Mouse (Mus musculus): ENCODE data around the gene Vars.
"Not testable (repeated sequence)": the region's sequence is repeated elsewhere in the genome, so short reads cannot be mapped to it uniquely, and the experiment has no call there.

Gene Vars

DNA sequence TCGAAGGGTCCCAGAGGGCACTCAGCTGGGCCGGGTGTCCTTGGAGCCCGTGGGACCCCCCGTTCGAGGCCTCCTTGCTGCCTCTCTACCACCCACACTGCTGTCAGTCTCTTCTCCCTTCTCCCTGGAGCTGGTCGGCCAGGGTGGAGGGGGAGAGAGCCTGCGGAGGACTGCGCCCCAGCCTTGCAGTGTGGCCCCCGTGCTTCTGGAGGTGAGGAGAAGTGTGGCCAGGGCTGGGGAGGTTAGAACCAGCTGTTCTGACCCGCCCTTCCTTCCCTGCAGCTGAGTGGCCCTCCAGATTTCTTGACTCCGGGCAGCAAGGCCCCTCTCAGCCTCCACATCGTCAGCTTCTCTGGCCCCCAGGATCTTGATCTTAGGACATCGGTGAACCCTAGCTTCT lies 23.5 kb downstream of the Vars start:
- DNase-seq (ENCODE audit: low read depth): no peak

DNA sequence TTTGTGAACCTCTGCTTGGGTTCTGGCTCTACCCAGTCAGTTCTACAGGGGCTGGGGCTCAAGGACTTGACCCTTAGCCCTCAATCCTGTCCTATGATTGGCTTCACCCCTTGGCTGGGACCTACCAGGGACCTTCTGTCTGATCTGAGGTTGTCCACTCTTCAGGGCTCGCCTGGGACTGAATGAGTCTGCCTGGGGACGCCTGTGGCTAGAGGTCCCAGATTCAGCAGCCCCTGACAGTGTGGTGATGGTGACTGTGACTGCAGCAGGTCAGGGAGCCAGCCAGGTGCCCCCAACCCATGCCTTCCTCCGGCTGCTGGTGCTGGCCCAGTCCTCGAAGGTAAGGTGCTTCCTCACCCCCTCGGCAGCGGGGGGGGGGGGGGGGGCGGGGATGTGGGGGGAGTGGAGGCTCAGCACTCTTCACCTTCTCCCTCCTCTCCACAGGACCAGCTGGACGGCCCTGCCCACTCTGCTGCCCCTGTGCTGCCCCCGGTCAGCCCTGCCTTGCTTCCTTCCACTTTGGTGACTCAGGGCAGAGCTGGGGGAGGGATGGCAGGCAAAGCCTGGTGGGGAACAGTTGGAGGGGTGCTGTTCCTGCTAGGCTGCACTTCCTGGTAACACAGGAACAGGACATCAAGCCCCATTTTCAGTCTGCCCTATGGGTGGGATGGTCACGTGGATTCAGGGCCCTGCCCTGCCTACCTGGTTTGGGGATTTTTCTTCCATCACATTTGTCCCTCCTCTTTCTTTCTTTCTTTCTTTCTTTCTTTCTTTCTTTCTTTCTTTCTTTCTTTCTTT lies 24.1 kb downstream of the Vars start:
- DNase-seq (ENCODE audit: low read depth): no peak

DNA sequence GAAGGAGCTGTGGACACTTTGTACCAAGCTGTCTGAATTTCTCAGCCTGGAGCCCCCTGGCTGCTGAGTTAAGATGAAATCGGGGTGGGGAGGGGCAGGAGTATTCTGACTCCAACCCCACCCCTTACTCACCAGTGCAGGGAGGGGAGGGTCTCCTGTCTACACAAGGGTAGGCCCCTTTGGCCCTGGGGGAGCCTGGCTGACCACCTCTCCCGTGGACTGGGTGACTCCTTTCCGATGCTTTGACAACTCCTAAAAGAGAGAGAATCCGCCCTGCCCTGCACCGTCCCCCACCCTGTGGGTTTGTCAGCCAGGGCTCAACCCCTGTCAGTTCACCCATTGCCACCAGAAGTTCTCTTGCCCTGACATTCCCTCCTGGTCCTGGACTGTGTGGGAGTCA lies 25.4 kb downstream of the Vars start:
- DNase-seq (ENCODE audit: low read depth): no peak

DNA sequence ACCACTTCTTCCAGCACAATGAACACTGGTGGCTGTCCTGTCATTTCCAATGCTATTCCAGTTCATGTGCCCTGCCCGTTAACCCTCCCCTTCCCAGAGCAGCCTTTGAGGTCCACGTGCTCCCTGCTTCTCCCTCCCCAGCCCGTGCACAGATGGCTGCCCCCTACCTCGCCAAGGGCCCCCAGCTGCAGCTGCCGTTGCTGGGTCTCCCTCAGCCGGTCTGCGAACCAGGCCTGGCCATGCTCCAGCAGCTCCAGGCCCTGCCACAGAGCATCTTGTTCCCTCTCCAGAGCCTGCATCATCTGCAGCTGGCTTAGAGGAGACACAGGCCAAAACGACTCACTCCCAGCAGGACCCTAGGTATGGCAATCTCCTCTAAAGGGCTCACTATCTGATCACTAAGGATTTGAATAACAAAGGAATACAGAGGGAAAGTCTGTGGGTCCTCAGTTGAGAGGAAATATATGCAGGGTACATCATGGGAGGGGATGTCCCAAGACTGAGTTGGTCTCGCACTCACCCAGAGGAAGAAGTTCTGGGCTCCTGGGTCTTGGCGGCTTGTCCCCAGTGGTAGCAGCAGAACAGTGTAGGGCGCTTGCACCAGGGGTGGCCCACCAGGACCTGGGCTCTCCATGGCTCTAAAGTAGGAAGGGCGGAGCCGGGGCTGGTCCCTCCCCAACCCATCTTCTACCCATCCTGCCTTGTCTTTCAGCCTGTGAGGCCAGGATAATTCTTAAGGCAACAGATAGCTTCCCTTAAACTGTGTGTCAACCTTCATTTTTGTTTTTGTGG lies 26.7 kb downstream of the Vars start, which contains the start of gene Sapcd1:
Sapcd1 (minus strand) TSS at position 740 of the 792 bp plus-strand sequence.
- DNase-seq (ENCODE audit: low read depth): no peak

DNA sequence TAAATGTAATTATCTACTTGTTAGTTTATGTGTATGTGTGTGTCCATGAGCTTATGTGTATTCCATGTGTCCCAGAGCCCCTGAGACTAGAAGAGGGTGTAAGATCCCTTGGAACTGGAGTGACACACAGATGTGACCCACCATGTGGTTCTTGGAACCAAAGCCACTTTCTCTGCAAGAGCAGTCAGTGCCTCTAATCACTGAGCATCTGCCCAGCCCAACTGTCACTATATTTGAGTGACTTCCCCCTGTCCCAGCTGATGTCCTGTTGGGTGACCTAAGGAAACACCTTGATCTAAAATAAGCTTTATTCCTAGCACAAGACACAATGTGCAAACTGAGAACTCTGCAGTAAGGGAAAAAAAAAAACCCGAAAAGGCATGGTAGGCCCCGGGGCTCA lies 27.5 kb downstream of the Vars start:
- DNase-seq (ENCODE audit: low read depth): no peak

DNA sequence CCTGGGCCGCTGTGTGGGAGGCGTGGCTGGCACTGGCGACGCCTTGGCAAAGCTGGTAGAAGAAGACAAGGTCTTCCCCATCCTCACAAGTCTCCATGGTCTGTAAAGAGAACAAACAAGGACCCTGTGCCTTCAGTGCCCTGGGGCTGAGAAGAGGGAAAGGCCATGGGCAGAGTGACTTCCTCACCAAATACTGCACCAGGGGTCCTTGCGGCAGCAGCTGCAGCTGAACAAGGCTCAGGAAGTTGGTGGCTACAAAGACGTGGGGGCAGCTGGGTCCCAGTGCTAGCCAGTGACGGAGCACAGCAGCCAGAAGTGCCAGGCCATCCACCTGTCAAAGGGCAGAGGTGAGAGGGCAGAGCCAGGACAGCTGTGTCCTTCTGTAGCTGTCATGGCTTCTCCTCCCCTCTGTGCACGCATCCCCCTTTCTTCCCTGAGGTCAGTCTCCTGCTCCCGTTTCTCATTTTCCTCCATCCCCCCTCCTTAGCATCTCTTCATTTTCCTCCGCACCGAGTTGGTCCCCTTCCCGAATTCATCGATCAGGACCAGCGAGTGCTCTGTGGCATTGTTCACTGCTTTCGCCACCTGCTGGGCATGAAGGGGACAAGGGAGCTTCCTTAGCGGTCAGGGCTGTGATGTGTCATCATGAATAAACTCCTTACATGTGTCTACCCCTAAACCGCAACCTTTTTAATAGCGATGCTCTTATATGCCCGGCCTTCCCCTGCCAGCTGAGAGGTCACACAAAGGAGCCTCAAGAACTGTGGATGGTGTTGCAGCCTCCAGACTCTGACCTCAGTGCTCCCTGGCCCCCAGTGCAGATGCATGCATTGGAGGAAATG lies 29.1 kb downstream of the Vars start:
- no peak for DNase-seq (ENCODE audit: low read depth)

DNA sequence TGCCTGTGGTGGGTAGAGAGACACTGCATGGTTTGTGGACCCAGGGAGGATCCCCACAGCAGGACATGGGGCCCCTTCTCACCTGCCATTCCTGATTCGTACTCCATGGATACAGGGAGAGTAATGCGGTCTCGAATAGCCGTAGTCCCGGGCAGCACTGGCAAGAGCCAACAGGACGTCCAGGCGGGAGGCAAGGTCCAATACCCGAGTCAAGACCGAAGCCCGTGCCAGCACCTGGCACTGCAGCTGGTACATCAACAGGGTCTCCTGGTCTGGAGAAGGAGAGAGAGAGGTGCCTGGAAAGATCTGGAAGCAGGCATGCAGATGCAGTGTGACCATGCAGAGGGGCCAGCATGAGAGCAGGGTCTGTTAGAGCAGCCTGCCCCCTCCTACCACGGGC lies 30.5 kb downstream of the Vars start:
- DNase-seq (ENCODE audit: low read depth): no peak

DNA sequence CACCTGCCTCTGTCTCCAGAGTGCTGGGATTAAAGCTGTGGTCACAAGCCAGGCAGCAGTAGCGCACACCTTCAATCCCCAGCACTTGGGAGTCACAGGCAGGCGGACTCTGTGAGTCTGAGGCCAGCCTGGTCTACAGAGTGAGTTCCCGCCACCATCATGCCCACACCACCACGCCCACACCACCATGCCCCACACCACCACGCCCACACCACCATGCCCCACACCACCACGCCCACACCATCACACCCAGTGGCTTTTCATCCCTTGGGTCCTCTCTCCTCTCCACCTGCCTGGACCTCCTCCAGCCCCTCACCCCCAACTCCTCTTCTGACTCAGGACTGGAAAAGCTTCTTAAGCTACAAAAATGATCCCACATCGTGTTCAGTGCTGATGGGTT lies 31.1 kb downstream of the Vars start:
- no peak for DNase-seq (ENCODE audit: low read depth)

DNA sequence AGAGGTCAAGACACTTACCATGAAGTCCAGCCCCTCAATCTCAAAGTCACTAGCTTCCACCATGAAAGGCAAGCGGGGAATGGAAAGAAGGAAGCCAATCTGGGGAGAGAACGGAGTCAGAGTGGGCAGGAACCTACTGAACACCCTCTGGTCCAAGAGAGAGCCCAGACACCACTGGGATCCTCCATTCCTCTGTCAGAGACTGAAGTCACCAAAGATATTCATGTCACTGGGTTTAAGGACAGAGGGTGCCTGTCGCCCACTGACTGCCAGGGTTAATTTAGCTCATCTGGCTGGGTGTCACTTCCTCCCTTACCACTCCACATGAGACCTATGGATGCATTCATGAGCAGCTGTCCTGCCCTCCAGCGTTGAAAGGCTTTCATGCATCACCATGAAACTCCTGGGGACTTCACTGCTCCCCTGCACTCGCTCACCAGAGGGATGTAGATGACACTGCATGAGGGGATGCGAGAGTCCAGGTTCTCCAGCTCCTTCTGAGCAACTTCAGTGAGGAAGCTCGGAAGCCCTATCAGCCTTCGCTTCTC lies 31.6 kb downstream of the Vars start:
- no peak for DNase-seq (ENCODE audit: low read depth)

DNA sequence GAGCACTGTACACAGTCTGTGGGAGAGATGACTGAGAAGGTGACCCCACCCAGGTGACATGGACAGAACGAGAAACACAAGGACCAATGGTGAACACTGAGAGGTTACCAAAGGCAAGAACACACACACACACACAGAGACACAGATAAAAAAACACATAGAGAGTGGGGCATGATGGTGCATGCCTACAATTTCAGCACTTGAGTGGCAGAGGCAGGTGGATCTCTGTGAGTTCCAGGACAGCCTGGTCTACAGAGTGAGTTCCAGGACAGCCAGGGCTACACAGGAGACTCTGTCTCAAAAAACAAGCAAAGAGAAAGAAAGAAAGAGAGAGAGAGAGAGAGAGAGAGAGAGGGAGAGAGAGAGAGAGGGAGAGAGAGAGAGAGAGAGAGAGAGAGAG lies 32.9 kb downstream of the Vars start:
- DNase-seq (ENCODE audit: low read depth): not testable (repeated sequence)

DNA sequence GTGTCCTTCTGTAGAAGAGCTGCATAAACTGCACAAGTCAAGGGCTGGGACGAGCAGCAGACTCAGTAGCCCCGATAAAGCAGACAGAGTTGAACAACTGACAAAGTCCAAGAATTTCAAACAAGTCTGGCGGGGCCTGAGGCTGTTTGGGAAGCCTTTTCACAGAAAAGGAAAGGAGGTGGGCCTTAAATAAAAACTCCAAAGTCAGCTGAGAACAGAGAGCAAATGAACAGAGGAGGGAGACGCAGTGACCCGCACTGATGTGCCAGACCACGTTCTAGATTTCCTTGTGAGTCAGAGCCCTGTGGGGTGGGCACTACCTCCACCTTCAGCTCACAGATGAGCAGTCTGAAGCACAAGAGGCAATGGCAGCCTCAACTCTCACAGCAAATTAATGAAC lies 34.1 kb downstream of the Vars start:
- no peak for DNase-seq (ENCODE audit: low read depth)

DNA sequence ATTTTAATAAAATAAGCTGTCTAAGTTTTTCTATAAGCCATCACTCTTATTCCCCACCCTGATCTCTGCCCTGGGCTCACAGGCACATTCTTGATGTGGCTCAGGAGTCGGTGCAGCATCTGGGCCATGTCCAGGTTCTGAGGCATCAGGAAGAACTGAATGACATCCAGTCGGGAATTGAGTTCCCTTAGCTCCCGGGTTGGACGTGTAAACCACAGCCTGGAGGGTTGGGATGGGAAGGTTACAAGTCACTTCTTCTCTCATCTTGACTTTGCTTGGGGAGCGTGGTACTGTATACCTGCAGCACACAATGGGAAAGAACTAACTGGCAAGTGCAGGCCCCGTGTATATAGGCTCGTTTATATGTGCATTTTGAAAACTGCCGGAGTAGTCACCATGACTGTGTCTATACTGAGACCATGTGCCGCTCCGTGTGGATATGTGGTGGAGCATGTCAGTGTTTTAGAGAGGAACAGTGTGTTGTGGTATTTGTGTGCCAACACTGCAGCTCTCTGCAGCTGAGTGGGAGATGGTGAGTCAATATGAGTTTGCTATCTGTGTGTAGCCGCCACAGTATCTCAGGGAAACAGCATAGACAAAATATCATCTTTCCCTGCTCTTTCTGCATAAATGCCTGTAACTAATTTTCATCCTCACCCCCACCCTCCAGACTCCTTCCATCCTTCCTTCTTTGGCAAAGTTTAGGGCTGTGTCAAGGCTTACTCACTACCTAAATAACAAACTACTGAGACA lies 38.5 kb downstream of the Vars start:
- no peak for DNase-seq (ENCODE audit: low read depth)

DNA sequence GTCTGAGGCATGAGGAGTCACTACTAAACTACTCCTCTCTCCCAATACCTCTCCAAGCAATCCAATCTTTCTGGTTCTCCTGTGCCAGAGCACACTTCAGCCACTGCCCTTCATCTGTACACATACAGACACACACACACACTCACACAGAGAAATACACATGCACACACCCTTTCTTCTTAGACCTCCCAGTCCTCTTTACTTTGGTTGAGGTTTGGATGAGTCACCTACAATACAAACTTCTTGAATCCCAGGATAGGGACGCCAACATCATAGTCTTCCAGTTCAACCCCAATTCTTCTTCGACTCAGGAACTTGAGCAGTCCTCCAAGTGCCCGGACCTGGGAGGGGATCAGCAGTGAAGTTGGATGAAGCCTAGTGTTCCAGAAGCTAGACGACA lies 43.0 kb downstream of the Vars start:
- no peak for DNase-seq (ENCODE audit: low read depth)

DNA sequence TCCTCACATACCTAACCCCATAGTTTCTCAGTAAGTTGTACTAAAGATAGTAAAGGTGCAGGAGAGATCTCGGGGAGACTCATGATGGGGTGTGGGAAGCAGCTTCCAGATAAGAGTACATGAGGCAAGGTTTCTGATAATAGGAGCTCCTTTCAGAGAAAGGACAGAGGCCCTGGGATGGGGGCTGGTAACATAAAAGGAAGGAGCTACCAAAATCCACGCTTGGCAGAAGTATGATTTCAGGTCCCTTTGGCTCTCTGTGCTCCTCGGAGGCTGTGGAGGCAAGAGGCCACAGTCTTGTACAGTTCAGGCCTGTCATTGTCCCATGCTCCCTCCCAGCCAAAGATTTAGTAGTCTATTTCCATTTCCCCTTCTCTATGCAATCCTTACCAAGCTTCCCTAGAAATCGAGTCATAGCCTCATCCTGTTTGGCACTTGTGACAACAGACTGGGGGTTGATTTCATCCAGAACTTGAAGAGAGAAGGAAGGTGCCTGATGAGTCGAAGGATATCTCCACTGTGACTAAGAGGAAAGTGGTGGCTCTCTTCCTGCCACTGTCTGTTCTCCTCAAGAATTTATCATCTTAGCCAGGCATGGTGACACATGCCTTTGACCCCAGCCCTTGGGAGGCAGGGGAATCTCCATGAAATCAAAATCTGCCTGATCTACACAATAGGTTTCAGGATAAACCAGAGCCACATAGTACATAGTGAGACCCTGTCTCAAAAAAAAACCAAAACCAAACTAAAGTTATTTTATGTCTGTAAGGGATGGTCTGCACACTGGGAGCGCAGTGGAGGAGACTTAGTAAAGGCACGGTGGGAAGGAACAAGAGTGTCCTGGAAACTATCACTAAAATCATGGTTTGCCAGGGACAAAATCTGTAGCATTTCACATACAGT lies 44.4 kb downstream of the Vars start:
- DNase-seq (ENCODE audit: low read depth): peak; percentile 78

DNA sequence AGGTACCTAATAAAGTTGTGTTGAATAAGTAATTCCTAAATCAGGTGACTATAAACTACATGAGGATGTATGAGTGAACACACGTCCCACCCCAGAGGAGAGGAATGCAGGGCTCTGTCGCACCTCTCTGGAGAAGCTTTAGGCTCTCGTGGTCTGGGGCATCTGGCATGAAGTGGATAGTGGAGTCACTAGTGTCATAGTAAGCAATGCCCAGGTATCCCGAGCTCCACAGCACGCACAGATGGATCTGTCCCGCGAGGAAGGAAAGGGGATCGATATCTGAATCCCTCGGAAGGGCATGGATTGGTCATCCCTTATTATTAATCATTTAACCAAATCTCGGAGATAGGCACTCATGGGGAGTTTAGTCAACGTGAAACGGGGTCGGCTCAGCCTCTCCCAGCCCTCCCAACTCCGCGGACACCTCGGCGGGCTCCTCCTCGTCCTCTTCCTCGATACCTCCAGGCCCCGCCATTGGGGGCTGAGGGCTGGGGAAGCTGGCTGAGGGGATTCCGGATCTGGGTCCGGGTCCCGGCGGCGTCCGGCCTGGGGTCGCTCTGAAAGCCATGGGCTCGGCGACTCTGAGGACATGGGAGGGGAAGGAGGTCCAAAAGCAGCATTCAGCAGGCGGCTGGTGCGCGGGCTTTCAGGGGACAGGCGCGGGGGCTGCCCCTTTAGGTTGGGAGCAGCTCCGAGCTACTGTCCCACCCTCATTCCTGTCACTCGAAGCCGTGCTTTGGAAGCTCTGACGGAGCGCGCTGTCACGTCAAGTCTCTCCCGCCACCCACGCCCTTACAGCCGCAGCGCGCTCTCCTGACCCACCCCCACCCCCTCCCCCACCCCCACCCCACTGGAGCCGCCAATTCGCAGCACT lies 45.3 kb downstream of the Vars start:
- no peak for DNase-seq (ENCODE audit: low read depth)

DNA sequence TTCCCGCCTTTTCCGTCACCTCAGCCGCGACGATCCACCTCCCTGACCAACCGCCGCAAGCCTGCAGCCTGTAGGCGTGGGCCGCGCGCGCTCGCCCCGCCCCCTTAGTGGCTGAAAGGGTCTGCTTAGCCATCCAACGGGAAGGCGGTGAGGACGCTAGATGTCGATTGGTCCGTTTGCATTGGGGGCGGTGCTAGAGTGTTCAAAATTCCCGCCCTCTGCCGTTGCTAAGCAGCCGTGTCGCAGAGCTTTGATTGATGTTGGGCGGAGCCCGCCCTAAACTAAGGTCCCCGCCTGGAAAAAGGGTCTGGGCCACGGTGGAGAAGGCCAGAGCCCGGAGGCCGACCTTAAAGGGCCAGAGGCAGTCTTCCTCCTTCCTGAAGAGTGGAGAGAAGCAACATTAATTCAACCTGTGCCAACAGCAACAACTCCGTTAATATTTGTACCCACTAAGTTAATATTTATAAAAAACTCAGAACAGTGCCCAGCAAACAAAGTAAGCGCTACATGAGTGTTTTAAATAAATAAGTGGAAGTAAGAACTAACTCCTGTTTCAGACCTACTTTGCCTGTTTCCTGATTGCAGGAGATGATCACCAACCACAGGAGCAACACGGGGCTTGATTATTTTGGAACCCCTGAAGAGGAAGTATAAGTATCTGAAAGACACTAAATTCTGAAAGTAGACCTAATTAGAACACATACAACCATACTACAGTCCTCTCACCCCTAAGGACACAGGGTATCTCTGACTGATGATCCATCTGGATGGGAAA lies 46.1 kb downstream of the Vars start, which contains the start of gene Msh5:
Msh5 (minus strand) TSS at position 65 of the 775 bp plus-strand sequence.
- DNase-seq (ENCODE audit: low read depth): peak; percentile 98

DNA sequence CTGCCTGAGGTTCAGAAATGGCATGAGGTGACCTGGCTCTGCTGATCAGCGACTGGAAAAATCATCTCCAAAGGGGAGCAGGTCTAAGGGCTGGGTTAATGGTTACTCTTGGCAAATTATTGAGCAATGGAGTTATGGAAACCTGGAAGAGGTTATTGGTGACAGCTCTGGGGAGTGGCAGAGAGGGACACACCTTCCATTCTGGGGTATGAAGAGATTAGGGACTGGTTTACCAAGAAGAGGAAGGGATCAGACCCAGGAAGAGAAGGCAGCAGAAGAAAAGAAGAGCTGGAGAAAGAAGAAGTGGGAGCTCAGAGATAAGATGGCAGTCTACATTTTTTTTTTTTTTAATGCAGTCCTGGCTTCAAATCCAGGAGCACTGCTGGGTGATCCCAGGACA lies 46.9 kb downstream of the Vars start:
- no peak for DNase-seq (ENCODE audit: low read depth)

DNA sequence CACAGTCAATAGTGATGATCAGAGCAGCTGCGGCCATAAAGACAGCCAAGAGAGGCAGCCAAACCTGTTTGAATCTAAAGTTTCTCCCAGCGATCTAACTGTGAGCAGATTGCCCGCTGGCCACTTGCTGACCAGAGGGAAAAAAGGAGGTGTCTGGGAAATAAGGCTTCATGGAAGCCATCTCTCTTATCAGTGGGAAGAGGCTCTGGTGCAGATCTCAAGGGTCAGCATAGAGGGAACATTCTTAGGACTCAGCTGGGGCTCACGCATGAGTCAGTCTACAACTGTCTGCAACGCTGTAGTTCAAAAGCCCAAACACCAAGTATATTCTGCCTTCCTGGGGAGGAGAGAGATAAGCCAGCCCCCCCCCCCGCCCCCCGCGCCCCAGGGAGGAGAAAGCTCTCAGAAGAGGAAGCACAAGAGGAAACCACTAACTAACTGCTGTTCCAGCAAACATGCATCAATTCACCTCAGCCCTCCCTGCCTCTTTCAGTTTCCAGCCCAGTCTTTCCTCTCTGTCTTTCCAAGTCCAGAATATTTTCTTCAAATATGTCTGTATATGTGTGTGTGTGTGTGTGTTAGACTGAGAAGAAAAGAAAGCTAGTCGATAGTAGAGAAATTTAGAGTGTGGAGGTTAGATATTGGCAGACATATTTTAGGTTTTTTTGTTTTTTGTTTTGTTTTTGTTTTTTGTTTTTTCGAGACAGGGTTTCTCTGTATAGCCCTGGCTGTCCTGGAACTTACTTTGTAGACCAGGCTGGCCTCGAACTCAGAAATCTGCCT lies 47.6 kb downstream of the Vars start:
- no peak for DNase-seq (ENCODE audit: low read depth)

Data from c-Kit-positive CD71-positive TER-119-negative erythroid progenitor cells, embryonic 14.5 days (primary cell).